ENCODE assay signal across 13 mouse cellular contexts in genomic region chr1:184963121-184963693, GRCm38 (mm10). TPM values are rescaled to one million over a fixed set of nuclear protein-coding genes. Genes with fewer than 3 reads are reported as not detected.
DNase-seq lines count a peak whose midpoint lies in the region; ATAC-seq and TF ChIP-seq lines count a peak whose summit lies in the region.
"Had no signal": no experiment of that assay in that cellular context is flagged by ENCODE, and none has a peak within 500 bp of the region (broad histone marks: within the 10 kb centered on the region; RNA-seq: fewer than 3 reads in every experiment).

No protein-coding gene starts in this region.

- 0 out of 2 replicates have a peak, but pooled peaks cover 8% of the 10 kb centered on the region for H3K9me3 ChIP-seq in forebrain, embryonic 15.5 days
- H3K9me3 ChIP-seq in forebrain, embryonic 14.5 days (replicated peaks; ENCODE audit: control insufficient read depth, low read length): peaks cover 16% of the 10 kb centered on the region; the same call in 1 of the 2 replicates
- no peaks in the 10 kb centered on the region for H3K9me3 ChIP-seq in liver, postnatal 0 days (ENCODE audit: low read length)
- H3K9me3 ChIP-seq in liver, embryonic 12.5 days (replicated peaks): no peaks in the 10 kb centered on the region; the same call in 1 of the 2 replicates
- H3K9me3 ChIP-seq in midbrain, embryonic 13.5 days: peaks cover 14% of the 10 kb centered on the region; the same call in 1 of the 2 replicates

- no peak overlapping the region for H3K9ac ChIP-seq in forebrain, embryonic 15.5 days (replicated peaks)
- no peak overlapping the region for H3K9ac ChIP-seq in forebrain, embryonic 14.5 days (ENCODE audit: low read length)
- no peak overlapping the region for H3K9ac ChIP-seq in liver, postnatal 0 days (replicated peaks)
- no peak overlapping the region for H3K9ac ChIP-seq in liver, embryonic 12.5 days
- no peak overlapping the region for H3K9ac ChIP-seq in midbrain, embryonic 13.5 days (replicated peaks)

- no peak overlapping the region for H3K4me3 ChIP-seq in forebrain, embryonic 15.5 days
- no peak overlapping the region for H3K4me3 ChIP-seq in forebrain, embryonic 14.5 days (ENCODE audit: low read depth, low read length)
- H3K4me3 ChIP-seq in liver, postnatal 0 days (ENCODE audit: low read depth, low read length): no peak overlapping the region
- no peak overlapping the region for H3K4me3 ChIP-seq in liver, embryonic 12.5 days
- H3K4me3 ChIP-seq in midbrain, embryonic 13.5 days (replicated peaks): no peak overlapping the region

- H3K36me3 ChIP-seq in forebrain, embryonic 15.5 days: peaks cover 13% of the 10 kb centered on the region
- no peaks in the 10 kb centered on the region for H3K36me3 ChIP-seq in forebrain, embryonic 14.5 days (ENCODE audit: control insufficient read depth, insufficient read depth, low read length)
- H3K36me3 ChIP-seq in liver, postnatal 0 days (replicated peaks; ENCODE audit: insufficient read depth, low read length): no peaks in the 10 kb centered on the region
- H3K36me3 ChIP-seq in liver, embryonic 12.5 days: no peaks in the 10 kb centered on the region
- peaks cover 14% of the 10 kb centered on the region for H3K36me3 ChIP-seq in midbrain, embryonic 13.5 days

- TF ChIP-seq EP300 in liver, postnatal 0 days (IDR thresholded peaks at IDR 0.05; ENCODE audit: low read depth): no peak

- TF ChIP-seq CTCF in liver, postnatal 0 days (IDR thresholded peaks at IDR 0.05; ENCODE audit: low read depth): no peak

- H3K4me2 ChIP-seq in forebrain, embryonic 15.5 days (replicated peaks): no peak overlapping the region
- H3K4me2 ChIP-seq in forebrain, embryonic 14.5 days (ENCODE audit: low read length): no peak overlapping the region
- no peak overlapping the region for H3K4me2 ChIP-seq in liver, postnatal 0 days (ENCODE audit: low read depth, low read length)
- H3K4me2 ChIP-seq in liver, embryonic 12.5 days: peak overlapping the region; percentile 24
- no peak overlapping the region for H3K4me2 ChIP-seq in midbrain, embryonic 13.5 days (replicated peaks)

- peak; percentile 34; the same call in 1 of the 2 replicates for ATAC-seq in forebrain, embryonic 15.5 days (replicated peaks)
- no peak for ATAC-seq in forebrain, embryonic 14.5 days
- ATAC-seq in liver, postnatal 0 days: no peak
- peak; percentile 72 for ATAC-seq in liver, embryonic 12.5 days
- no peak for ATAC-seq in midbrain, embryonic 13.5 days
- ATAC-seq: hindbrain, embryonic 16.5 days had no signal

- 79% methylated on average over 12 of the region's 12 CpGs for WGBS in forebrain, embryonic 15.5 days
- WGBS in forebrain, embryonic 14.5 days: 83% methylated on average over 12 of the region's 12 CpGs
- WGBS in liver, postnatal 0 days (ENCODE audit: insufficient replicate concordance): 49% methylated on average over 12 of the region's 12 CpGs
- 30% methylated on average over 12 of the region's 12 CpGs for WGBS in liver, embryonic 12.5 days (ENCODE audit: insufficient replicate concordance)
- 88% methylated on average over 12 of the region's 12 CpGs for WGBS in midbrain, embryonic 13.5 days

- no peak for DNase-seq in forebrain, embryonic 14.5 days (ENCODE audit: low spot score)
- peak; percentile 20 for DNase-seq in liver
- no peak for DNase-seq in liver, postnatal 0 days
- no peak for DNase-seq in lung, postnatal 4 days
- DNase-seq in ovary, postnatal 36 days (ENCODE audit: low spot score): no peak
- DNase-seq: gastrocnemius, postnatal 10 days; kidney, postnatal 14 days; spleen, adult 18-20 months; thymus, adult 18-20 months had no signal

- H3K4me1 ChIP-seq in forebrain, embryonic 15.5 days: 0 out of 2 replicates have a peak, but pooled peaks cover 16% of the 10 kb centered on the region
- H3K4me1 ChIP-seq in forebrain, embryonic 14.5 days (ENCODE audit: control insufficient read depth, insufficient read depth, low read length): no peaks in the 10 kb centered on the region
- H3K4me1 ChIP-seq in liver, postnatal 0 days (ENCODE audit: insufficient read depth): no peaks in the 10 kb centered on the region
- peaks cover 17% of the 10 kb centered on the region for H3K4me1 ChIP-seq in liver, embryonic 12.5 days
- peaks cover 14% of the 10 kb centered on the region; the same call in 1 of the 2 replicates for H3K4me1 ChIP-seq in midbrain, embryonic 13.5 days (replicated peaks)

- no peak overlapping the region for H3K27ac ChIP-seq in forebrain, embryonic 15.5 days (replicated peaks)
- H3K27ac ChIP-seq in forebrain, embryonic 14.5 days (ENCODE audit: low read depth, low read length): no peak overlapping the region
- H3K27ac ChIP-seq in liver, postnatal 0 days (ENCODE audit: low read depth): no peak overlapping the region
- H3K27ac ChIP-seq in liver, embryonic 12.5 days: no peak overlapping the region
- H3K27ac ChIP-seq in midbrain, embryonic 13.5 days: no peak overlapping the region

- no peaks in the 10 kb centered on the region for H3K27me3 ChIP-seq in forebrain, embryonic 15.5 days
- no peaks in the 10 kb centered on the region for H3K27me3 ChIP-seq in forebrain, embryonic 14.5 days (replicated peaks; ENCODE audit: control insufficient read depth, insufficient read depth, low read length)
- no peaks in the 10 kb centered on the region for H3K27me3 ChIP-seq in liver, postnatal 0 days (ENCODE audit: insufficient read depth, low read length)
- no peaks in the 10 kb centered on the region for H3K27me3 ChIP-seq in liver, embryonic 12.5 days (replicated peaks)
- no peaks in the 10 kb centered on the region for H3K27me3 ChIP-seq in midbrain, embryonic 13.5 days

RNA-seq across cellular contexts. Expression of gene Mark1, which starts 36.2 kb away (rescaled TPM):
- polyA plus RNA-seq in forebrain, embryonic 15.5 days (2015; fragmentation: Nextera tagmentation; extraction: Ambion mirVana): 14.6 and 14.7 TPM in 2 replicates
- polyA plus RNA-seq in forebrain, embryonic 14.5 days (2014; fragmentation: Nextera tagmentation; extraction: Ambion mirVana): 12.1 and 12.9 TPM in 2 replicates
- 0.31 TPM in 2 replicates for polyA plus RNA-seq in liver, postnatal 0 days (2015; fragmentation: Nextera tagmentation; extraction: Ambion mirVana)
- polyA plus RNA-seq in liver, embryonic 12.5 days (2016; fragmentation: Nextera tagmentation; extraction: Ambion mirVana): 0.30 and 0.42 TPM in 2 replicates
- polyA plus RNA-seq in midbrain, embryonic 13.5 days (2015; fragmentation: Nextera tagmentation; extraction: Ambion mirVana): 13.0 TPM in 2 replicates

Comparison
In these comparisons a context has a peak if more than half of its experiments do, and no peak if none do; other contexts are left out.
1. ATAC-seq: peak in forebrain, embryonic 15.5 days (single experiment) and liver, embryonic 12.5 days (single experiment); none in forebrain, embryonic 14.5 days (single experiment), liver, postnatal 0 days (single experiment) and midbrain, embryonic 13.5 days (single experiment).